Mouse (Mus musculus): ENCODE measurements around the gene Tjp2. TPM values are rescaled to one million over a fixed set of nuclear protein-coding genes. Genes with fewer than 3 reads are reported as not detected.

The Tjp2 gene
- total and polyA plus RNA-seq, 2 experiments from 2014 or later = 12.5 to 15.7 TPM

GRCm38 (mm10) chr19:24142621-24143061 is 82.2 kb downstream of the Tjp2 start:
- no peak for DNase-seq (ENCODE audit: low spot score)
- WGBS = 77% methylated on average over 12 of the region's 12 CpGs
- no peak overlapping the region for H3K9ac ChIP-seq (replicated peaks; ENCODE audit: low read depth, low read length)
- no peak overlapping the region for H3K4me2 ChIP-seq (ENCODE audit: low read depth, low read length)
- H3K36me3 ChIP-seq (replicated peaks; ENCODE audit: control insufficient read depth, insufficient read depth, low read length) = no peaks in the 10 kb centered on the region
- H3K4me3 ChIP-seq (ENCODE audit: low read depth, low read length) = no peak overlapping the region
- no peaks in the 10 kb centered on the region for H3K9me3 ChIP-seq (replicated peaks; ENCODE audit: control insufficient read depth, low read length)
- peaks cover 6% of the 10 kb centered on the region; the same call in 1 of the 2 replicates for H3K4me1 ChIP-seq (ENCODE audit: control insufficient read depth, insufficient read depth)
- no peak for TF ChIP-seq EP300 (IDR thresholded peaks at IDR 0.05; ENCODE audit: low read depth)
- TF ChIP-seq CTCF (IDR thresholded peaks at IDR 0.05; ENCODE audit: low read depth) = no peak
- no peaks in the 10 kb centered on the region for H3K27me3 ChIP-seq (ENCODE audit: control insufficient read depth, insufficient read depth, low read length)
- no peak for ATAC-seq (ENCODE audit: insufficient read depth, low read depth)
- H3K27ac ChIP-seq (ENCODE audit: low read depth) = peak overlapping the region; percentile 44; the same call in 1 of the 2 replicates

GRCm38 (mm10) chr19:24140298-24140697 is 84.5 kb downstream of the Tjp2 start:
- H3K4me3 ChIP-seq (ENCODE audit: low read depth, low read length) = no peak overlapping the region
- no peak overlapping the region for H3K4me2 ChIP-seq (ENCODE audit: low read depth, low read length)
- WGBS = 60% methylated on average over 3 of the region's 3 CpGs
- no peaks in the 10 kb centered on the region for H3K27me3 ChIP-seq (ENCODE audit: control insufficient read depth, insufficient read depth, low read length)
- ATAC-seq (ENCODE audit: insufficient read depth, low read depth) (no peak), DNase-seq (ENCODE audit: low spot score) (no peak)
- no peak overlapping the region for H3K9ac ChIP-seq (replicated peaks; ENCODE audit: low read depth, low read length)
- H3K27ac ChIP-seq (ENCODE audit: low read depth) = no peak overlapping the region
- peaks cover 7% of the 10 kb centered on the region for H3K36me3 ChIP-seq (replicated peaks; ENCODE audit: control insufficient read depth, insufficient read depth, low read length)
- peaks cover 6% of the 10 kb centered on the region; the same call in 1 of the 2 replicates for H3K4me1 ChIP-seq (ENCODE audit: control insufficient read depth, insufficient read depth)
- TF ChIP-seq EP300 (IDR thresholded peaks at IDR 0.05; ENCODE audit: low read depth) = no peak
- TF ChIP-seq CTCF (IDR thresholded peaks at IDR 0.05; ENCODE audit: low read depth) = no peak
- no peaks in the 10 kb centered on the region for H3K9me3 ChIP-seq (replicated peaks; ENCODE audit: control insufficient read depth, low read length)

- H3K36me3 ChIP-seq (replicated peaks; ENCODE audit: control insufficient read depth, insufficient read depth, low read length) = peaks cover 12% of the 10 kb centered on the region
Measured at GRCm38 (mm10) chr19:24137392-24137791, 87.4 kb downstream of the Tjp2 start.

GRCm38 (mm10) chr19:24134991-24135390 is 89.8 kb downstream of the Tjp2 start:
- DNase-seq (ENCODE audit: low spot score) (no peak), ATAC-seq (ENCODE audit: insufficient read depth, low read depth) (no peak)
- TF ChIP-seq EP300 (IDR thresholded peaks at IDR 0.05; ENCODE audit: low read depth) (no peak), CTCF (IDR thresholded peaks at IDR 0.05; ENCODE audit: low read depth) (no peak)
- Histone ChIP-seq H3K4me3 (ENCODE audit: low read depth, low read length) (peak overlapping the region; percentile 32), H3K27ac (ENCODE audit: low read depth) (no peak overlapping the region), H3K36me3 (replicated peaks; ENCODE audit: control insufficient read depth, insufficient read depth, low read length) (peaks cover 35% of the 10 kb centered on the region), H3K27me3 (ENCODE audit: control insufficient read depth, insufficient read depth, low read length) (no peaks in the 10 kb centered on the region), H3K9ac (replicated peaks; ENCODE audit: low read depth, low read length) (0 out of 2 replicates have a peak overlapping the region, but pooled peaks have one; percentile 39), H3K9me3 (replicated peaks; ENCODE audit: control insufficient read depth, low read length) (no peaks in the 10 kb centered on the region), H3K4me1 (ENCODE audit: control insufficient read depth, insufficient read depth) (no peaks in the 10 kb centered on the region), H3K4me2 (ENCODE audit: low read depth, low read length) (peak overlapping the region; percentile 58)
- WGBS = 28% methylated on average over 10 of the region's 10 CpGs

More at GRCm38 (mm10) chr19:24137392-24137791, 87.4 kb downstream of the Tjp2 start:
- WGBS = 81% methylated on average over 4 of the region's 4 CpGs
- DNase-seq (ENCODE audit: low spot score) (no peak), ATAC-seq (ENCODE audit: insufficient read depth, low read depth) (no peak)
- no peak overlapping the region for H3K4me3 ChIP-seq (ENCODE audit: low read depth, low read length)
- H3K9ac ChIP-seq (replicated peaks; ENCODE audit: low read depth, low read length) = no peak overlapping the region
- H3K4me1 ChIP-seq (ENCODE audit: control insufficient read depth, insufficient read depth) = peaks cover 1% of the 10 kb centered on the region; the same call in 1 of the 2 replicates
- TF ChIP-seq EP300 (IDR thresholded peaks at IDR 0.05; ENCODE audit: low read depth) (no peak), CTCF (IDR thresholded peaks at IDR 0.05; ENCODE audit: low read depth) (no peak)
- no peak overlapping the region for H3K4me2 ChIP-seq (ENCODE audit: low read depth, low read length)
- no peak overlapping the region for H3K27ac ChIP-seq (ENCODE audit: low read depth)
- no peaks in the 10 kb centered on the region for H3K9me3 ChIP-seq (replicated peaks; ENCODE audit: control insufficient read depth, low read length)
- no peaks in the 10 kb centered on the region for H3K27me3 ChIP-seq (ENCODE audit: control insufficient read depth, insufficient read depth, low read length)

- ATAC-seq (ENCODE audit: insufficient read depth, low read depth) = no peak
Measured at GRCm38 (mm10) chr19:24134144-24134911, 90.5 kb downstream of the Tjp2 start.

More at GRCm38 (mm10) chr19:24134144-24134911, 90.5 kb downstream of the Tjp2 start:
- Histone ChIP-seq H3K27ac (ENCODE audit: low read depth) (no peak overlapping the region), H3K9me3 (replicated peaks; ENCODE audit: control insufficient read depth, low read length) (no peaks in the 10 kb centered on the region), H3K27me3 (ENCODE audit: control insufficient read depth, insufficient read depth, low read length) (no peaks in the 10 kb centered on the region), H3K36me3 (replicated peaks; ENCODE audit: control insufficient read depth, insufficient read depth, low read length) (peaks cover 41% of the 10 kb centered on the region), H3K4me2 (ENCODE audit: low read depth, low read length) (peak overlapping the region; percentile 58), H3K4me3 (ENCODE audit: low read depth, low read length) (peak overlapping the region; percentile 32), H3K9ac (replicated peaks; ENCODE audit: low read depth, low read length) (no peak overlapping the region), H3K4me1 (ENCODE audit: control insufficient read depth, insufficient read depth) (no peaks in the 10 kb centered on the region)
- WGBS = 75% methylated on average over 16 of the region's 16 CpGs
- no peak for DNase-seq (ENCODE audit: low spot score)
- TF ChIP-seq EP300 (IDR thresholded peaks at IDR 0.05; ENCODE audit: low read depth) (no peak), CTCF (IDR thresholded peaks at IDR 0.05; ENCODE audit: low read depth) (no peak)

Data from heart, postnatal 0 days (tissue).